Mouse (Mus musculus) liver, adult 2 months (tissue): Measurements from ENCODE around the gene Ranbp9. TPM values are rescaled to one million over a fixed set of nuclear protein-coding genes. Genes with fewer than 3 reads are reported as not detected.
A peak's percentile ranks its signal among the peaks of the same experiment; 100 is the strongest.

Experiments used
- DNase-seq: peaks from one replicate; pipeline ENCODE4 v3.0.0-alpha.2; 2011; ENCODE audit warnings: low read depth, low spot score; ENCODE audit errors: extremely low read depth
- H3K27ac ChIP-seq: fragments of 200-500 bp; replicated peaks from 2 replicates; pipeline ENCODE4 v1.5.1; 2012; ENCODE audit warnings: low read depth, mild to moderate bottlenecking, control low read depth, inconsistent platforms, low read length; ENCODE audit not compliant: insufficient read depth
- H3K27me3 ChIP-seq: fragments of 200-500 bp; 2 replicates; pipeline ENCODE4 v1.6.1; 2012; ENCODE audit warnings: mild to moderate bottlenecking, moderate library complexity, low read length, inconsistent platforms; ENCODE audit not compliant: control insufficient read depth, insufficient read depth
- H3K36me3 ChIP-seq: fragments of 200-500 bp; 2 replicates; pipeline ENCODE4 v1.6.1; 2012; ENCODE audit warnings: low read length, inconsistent platforms; ENCODE audit not compliant: control insufficient read depth, insufficient read depth
- H3K4me1 ChIP-seq: fragments of 200-500 bp; 2 replicates; pipeline ENCODE4 v1.6.1; 2011; ENCODE audit warnings: low read length; ENCODE audit not compliant: control insufficient read depth, insufficient read depth
- H3K4me3 ChIP-seq: fragments of 200-500 bp; 2 replicates; pipeline ENCODE4 v1.5.1; 2011; ENCODE audit warnings: low read depth, mild to moderate bottlenecking, control low read depth, low read length, moderate library complexity; ENCODE audit not compliant: insufficient read depth
- H3K79me2 ChIP-seq: fragments of 200-500 bp; 2 replicates; pipeline ENCODE4 v1.6.1; 2012; ENCODE audit warnings: inconsistent platforms, mild to moderate bottlenecking, low read length, moderate library complexity; ENCODE audit not compliant: control insufficient read depth, insufficient read depth
- H3K9ac ChIP-seq: fragments of 200-500 bp; 2 replicates; pipeline ENCODE4 v1.6.1; 2012; ENCODE audit warnings: low read depth, mild to moderate bottlenecking, control low read depth, inconsistent platforms, low read length
- CTCF ChIP-seq: fragments of 200-500 bp; IDR thresholded peaks from 2 replicates; pipeline ENCODE4 v1.5.1; 2011; ENCODE audit warnings: low read depth, low read length, control low read depth
- POLR2A ChIP-seq: fragments of 200-500 bp; IDR thresholded peaks from 2 replicates; pipeline ENCODE4 v1.6.1; 2011; ENCODE audit warnings: low read length, control low read depth; ENCODE audit not compliant: insufficient read depth; ENCODE audit errors: extremely low read depth
- WGBS: fragments of 180-500 bp; shearing (Covaris S2); methylation state at CpG from one replicate; pipeline ENCODE4 v1.1.7; 2018; 5-methylcytosine and 5-hydroxymethylcytosine counted together
- polyA plus RNA-seq: library from polyadenylated mRNA; depleted of rRNA; stranded (reverse); fragments of >200 nt; gene quantifications from 2 replicates; pipeline ENCODE4 v1.2.3, GENCODE M21; 2012
- total RNA-seq: library from RNA; depleted of rRNA; stranded (reverse); fragments of >200 nt; gene quantifications from 2 replicates; pipeline ENCODE4 v1.2.3, GENCODE M21; 2014

Ranbp9 gene
- total and polyA plus RNA-seq, 2 experiments: 17.8 to 27.8 TPM

DNA sequence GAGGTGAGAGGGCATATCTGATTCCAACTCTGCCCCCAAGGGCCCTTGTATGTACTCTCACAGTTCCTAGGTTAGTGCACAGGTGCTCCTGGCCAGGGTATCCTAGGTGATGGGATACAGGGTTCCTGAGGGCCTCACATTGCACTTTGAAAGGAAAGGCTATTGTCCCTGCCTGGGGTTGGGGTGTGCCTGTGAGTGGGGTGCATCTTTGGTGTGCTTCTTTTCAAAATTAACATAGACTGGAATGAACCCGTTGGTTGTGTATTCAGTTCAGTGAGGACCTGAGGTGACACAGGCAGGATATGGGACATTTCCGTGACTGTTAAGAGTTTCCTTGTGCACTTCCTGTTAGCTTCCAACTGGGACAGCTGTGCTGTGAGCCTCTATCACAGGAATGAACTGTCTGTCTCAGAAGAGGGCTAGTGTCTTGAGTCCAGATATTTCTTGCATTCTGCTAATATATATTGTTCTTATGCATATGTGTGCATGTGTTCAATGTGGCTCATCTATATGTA lies 106.1 kb downstream of the Ranbp9 start:
- peaks cover 31% of the 10 kb centered on the region for H3K36me3 ChIP-seq
- TF ChIP-seq POLR2A (no peak), CTCF (no peak)
- WGBS: 82% methylated on average over 2 of the region's 2 CpGs
- peak overlapping the region; percentile 48 for H3K27ac ChIP-seq
- no peaks in the 10 kb centered on the region for H3K27me3 ChIP-seq
- no peaks in the 10 kb centered on the region for H3K79me2 ChIP-seq
- no peak overlapping the region for H3K4me3 ChIP-seq
- DNase-seq: no peak
- no peak overlapping the region for H3K9ac ChIP-seq
- no peaks in the 10 kb centered on the region for H3K4me1 ChIP-seq

DNA sequence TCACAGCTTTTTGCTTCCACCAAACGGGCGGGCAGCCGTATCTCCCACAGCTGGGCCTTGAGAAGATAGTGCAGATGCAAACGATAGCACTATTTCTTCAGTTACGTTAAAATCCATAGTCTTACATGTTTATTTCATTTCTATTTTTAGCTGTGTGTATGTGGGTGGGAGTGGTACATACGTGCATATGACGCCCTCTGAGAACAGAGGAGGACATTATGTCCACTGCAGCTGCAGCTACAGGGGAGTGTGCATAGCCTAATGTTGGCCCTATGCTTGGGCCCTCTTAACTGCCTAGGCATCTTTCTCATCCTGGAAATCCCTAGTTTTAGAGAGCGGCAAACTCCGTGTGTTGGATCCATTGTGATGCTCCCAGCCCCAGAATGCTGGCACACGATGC lies 106.9 kb downstream of the Ranbp9 start:
- 93% methylated on average over 10 of the region's 10 CpGs for WGBS
- Histone ChIP-seq H3K9ac (no peak overlapping the region), H3K79me2 (no peaks in the 10 kb centered on the region), H3K27ac (peak overlapping the region; percentile 20; the same call in 1 of the 2 replicates), H3K27me3 (no peaks in the 10 kb centered on the region), H3K4me3 (no peak overlapping the region), H3K36me3 (peaks cover 27% of the 10 kb centered on the region), H3K4me1 (no peaks in the 10 kb centered on the region)
- TF ChIP-seq POLR2A (no peak), CTCF (no peak)
- no peak for DNase-seq

DNA sequence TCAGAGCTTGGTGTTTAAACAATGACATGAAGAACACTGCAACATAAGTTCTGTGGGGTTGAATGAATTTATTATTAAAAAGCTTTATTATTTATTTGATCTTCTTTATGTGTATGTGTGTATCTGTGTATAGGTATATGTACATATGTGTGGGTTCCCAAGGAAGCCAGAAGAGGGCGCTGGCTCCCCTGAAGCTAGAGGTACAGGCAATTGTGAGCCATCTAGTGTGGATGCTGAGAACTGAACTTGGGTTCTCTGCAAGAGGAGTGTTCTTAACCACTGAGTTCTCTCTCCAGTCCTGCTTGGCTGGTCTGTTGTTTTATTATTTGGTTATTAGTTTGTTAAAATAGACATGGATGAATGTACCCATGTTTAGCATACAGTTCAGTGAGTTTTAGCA lies 108.2 kb downstream of the Ranbp9 start:
- no peak for TF ChIP-seq CTCF

DNA sequence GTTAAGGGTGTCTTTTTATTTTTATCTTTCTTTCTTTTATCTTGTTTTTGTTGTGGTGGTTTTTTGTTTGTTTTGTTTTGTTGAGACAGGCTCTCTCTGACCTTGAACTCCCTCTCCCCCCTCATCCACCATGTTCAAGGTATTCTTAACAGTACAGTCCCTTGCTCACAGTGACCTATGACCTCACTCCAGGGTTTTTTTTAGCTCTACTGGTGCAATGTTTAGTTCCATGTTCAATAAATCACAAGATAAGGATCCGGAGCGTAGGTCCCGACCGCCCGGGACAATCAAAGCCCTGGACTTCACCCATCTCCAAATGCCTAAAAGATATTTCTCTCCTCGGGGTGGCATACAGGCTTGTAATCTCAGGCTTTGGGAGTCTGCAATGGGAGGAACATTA lies 111.0 kb downstream of the Ranbp9 start:
- Histone ChIP-seq H3K79me2 (no peaks in the 10 kb centered on the region; the same call in 1 of the 2 replicates), H3K36me3 (peaks cover 23% of the 10 kb centered on the region), H3K4me1 (peaks cover 6% of the 10 kb centered on the region; the same call in 1 of the 2 replicates), H3K27me3 (no peaks in the 10 kb centered on the region), H3K27ac (peak overlapping the region; percentile 51), H3K9ac (no peak overlapping the region), H3K4me3 (no peak overlapping the region)
- WGBS: 13% methylated on average over 6 of the region's 6 CpGs
- no peak for TF ChIP-seq CTCF
- TF ChIP-seq POLR2A: no peak
- DNase-seq: peak; percentile 84

More for the DNA sequence above, 108.2 kb downstream of the Ranbp9 start:
- peaks cover 26% of the 10 kb centered on the region for H3K36me3 ChIP-seq
- H3K27me3 ChIP-seq: no peaks in the 10 kb centered on the region
- H3K27ac ChIP-seq: no peak overlapping the region
- no peak overlapping the region for H3K4me3 ChIP-seq
- 100% methylated on average over 1 of the region's 1 CpGs for WGBS
- no peaks in the 10 kb centered on the region for H3K4me1 ChIP-seq
- no peak overlapping the region for H3K9ac ChIP-seq
- no peak for DNase-seq
- no peaks in the 10 kb centered on the region for H3K79me2 ChIP-seq

DNA sequence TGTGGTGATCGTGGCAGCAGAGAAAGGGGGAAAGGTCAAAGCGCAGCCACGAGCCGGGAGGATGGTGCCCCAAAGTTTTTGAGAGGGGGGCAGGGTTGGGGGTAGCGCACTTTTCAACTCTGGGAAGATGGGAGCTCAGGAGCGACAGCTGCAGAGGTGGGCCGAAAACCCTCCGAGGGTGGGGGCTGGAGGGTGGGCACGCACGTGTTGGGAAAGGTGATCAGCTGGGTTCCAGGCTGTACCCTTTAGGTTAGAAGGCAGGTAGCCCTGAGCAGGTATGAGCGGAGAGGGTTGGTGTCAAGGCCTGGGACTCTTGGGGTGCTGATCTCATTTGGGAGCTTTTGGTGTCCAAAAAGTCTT lies 115.3 kb downstream of the Ranbp9 start:
- Histone ChIP-seq H3K27me3 (no peaks in the 10 kb centered on the region), H3K4me1 (peaks cover 7% of the 10 kb centered on the region; the same call in 1 of the 2 replicates), H3K36me3 (peaks cover 1% of the 10 kb centered on the region), H3K4me3 (peak overlapping the region; percentile 70), H3K79me2 (no peaks in the 10 kb centered on the region; the same call in 1 of the 2 replicates), H3K27ac (peak overlapping the region; percentile 73), H3K9ac (peak overlapping the region; percentile 81)
- DNase-seq: peak; percentile 25
- WGBS: 3% methylated on average over 11 of the region's 11 CpGs
- TF ChIP-seq CTCF (no peak), POLR2A (no peak)

DNA sequence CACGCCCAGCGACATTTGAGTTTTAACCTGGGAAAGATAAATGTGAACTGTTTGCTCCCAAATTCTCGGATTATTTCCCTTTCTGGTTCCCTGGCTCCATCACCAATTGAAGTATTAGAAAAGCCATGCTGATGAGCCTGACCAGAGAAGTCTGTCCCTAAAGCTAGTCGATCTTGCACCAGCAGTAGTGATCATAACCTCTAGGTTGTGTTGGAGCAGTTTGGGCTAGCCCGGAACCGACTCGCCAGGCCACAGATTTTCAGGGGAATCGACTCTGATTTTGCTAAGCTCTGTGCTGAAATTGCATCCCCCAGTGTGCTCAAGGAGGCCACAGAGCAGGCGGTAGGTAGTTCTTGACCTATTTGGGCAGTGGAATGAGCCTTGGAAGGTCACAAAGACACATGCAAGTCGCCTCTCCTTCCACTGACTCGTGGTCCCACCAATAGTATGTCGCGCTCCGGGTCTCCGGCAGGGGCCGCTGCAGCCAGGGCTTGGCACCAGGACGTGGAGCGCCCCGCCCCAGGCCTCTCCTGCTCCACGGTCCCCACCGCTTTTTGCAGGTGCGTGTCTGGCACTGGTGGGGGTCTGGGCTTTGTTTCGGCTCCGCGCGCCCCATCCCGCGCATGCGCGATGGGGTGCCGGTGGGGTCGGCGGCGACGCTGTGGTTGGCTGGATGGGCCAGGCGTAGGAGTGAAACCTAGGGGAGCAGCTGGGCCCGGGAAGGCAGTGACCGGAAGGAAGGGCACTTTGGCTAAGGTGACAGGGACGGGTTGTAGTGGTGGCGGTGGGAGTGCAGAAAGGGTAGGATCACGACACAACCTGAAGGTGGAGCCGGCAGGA lies 115.9 kb downstream of the Ranbp9 start, which contains the start of gene Sirt5:
Gene Sirt5 (plus strand): TSS at position 512 of the 840 bp plus-strand sequence.
- 14% methylated on average over 42 of the region's 42 CpGs for WGBS
- peaks cover 7% of the 10 kb centered on the region; the same call in 1 of the 2 replicates for H3K4me1 ChIP-seq
- peak; percentile 69 for DNase-seq
- H3K79me2 ChIP-seq: no peaks in the 10 kb centered on the region; the same call in 1 of the 2 replicates
- no peaks in the 10 kb centered on the region for H3K27me3 ChIP-seq
- peak within 1 kb of the TSS; percentile 81 for H3K9ac ChIP-seq
- peak within 1 kb of the TSS; percentile 70 for H3K4me3 ChIP-seq
- H3K36me3 ChIP-seq: no peaks in the 10 kb centered on the region
- H3K27ac ChIP-seq: peak within 1 kb of the TSS; percentile 73
- TF ChIP-seq POLR2A: no peak; the same call in 1 of the 2 replicates
- peak; percentile 86 for TF ChIP-seq CTCF
